Mouse (Mus musculus) granulocyte monocyte progenitor cell, adult 5-6 weeks (primary cell): ENCODE results near the gene Fut8. TPM values are rescaled to one million over a fixed set of nuclear protein-coding genes. Genes with fewer than 3 reads are reported as not detected.

Source experiments
- ATAC-seq: replicated peaks from 2 replicates; pipeline ENCODE4 v1.8.0; 2016; ENCODE audit warnings: mild to moderate bottlenecking, moderate TSS enrichment, inconsistent platforms; ENCODE audit not compliant: poor library complexity, severe bottlenecking
- total RNA-seq, 2 experiments: library from RNA; stranded (forward) in 1 of 2; stranded (reverse) in 1 of 2; fragments of 200-712, 200-1000 nt in 1 of 2; fragments of >200 nt in 1 of 2; fragmentation: Nextera tagmentation in 1 of 2; gene quantifications; 2 replicates each; pipeline ENCODE4 v1.2.3; 2014 to 2017

The Fut8 gene
- total RNA-seq (2014; fragmentation: Nextera tagmentation) = 114 and 142 TPM in 2 replicates
- total RNA-seq (2017) = 169 and 181 TPM in 2 replicates

DNA sequence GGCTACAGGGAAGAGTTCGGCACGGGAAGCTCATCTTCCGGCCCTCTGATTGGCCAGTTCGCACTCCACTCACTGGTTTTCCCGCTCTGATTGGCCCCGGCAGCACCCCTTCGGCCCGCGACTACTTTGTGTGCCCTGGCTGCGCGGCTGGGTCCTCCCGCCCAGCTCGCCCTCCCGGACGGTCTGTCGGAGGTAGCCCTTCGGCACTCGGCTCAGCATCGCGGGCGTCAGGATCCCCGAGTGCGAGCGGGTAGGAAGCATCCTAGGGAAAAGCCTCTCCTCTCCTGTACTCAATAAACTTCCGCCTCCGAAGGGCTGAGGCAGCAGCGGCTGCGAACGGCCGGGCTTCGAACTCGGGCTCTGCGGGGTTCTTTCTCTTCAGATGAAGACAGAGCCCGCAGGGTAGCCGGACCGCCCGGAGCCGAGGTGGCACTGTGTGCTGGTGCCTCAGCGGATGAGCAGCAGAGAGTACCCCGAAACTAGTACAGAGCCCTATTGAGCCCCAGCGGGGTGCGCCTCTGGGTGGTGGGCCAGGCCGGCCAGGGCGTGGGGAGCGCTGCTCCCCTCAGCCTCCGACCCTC lies at the start of gene Fut8:
TSS of gene Fut8 (plus strand) at position 176 of the 581 bp plus-strand sequence.
- peak; percentile 75 for ATAC-seq

DNA sequence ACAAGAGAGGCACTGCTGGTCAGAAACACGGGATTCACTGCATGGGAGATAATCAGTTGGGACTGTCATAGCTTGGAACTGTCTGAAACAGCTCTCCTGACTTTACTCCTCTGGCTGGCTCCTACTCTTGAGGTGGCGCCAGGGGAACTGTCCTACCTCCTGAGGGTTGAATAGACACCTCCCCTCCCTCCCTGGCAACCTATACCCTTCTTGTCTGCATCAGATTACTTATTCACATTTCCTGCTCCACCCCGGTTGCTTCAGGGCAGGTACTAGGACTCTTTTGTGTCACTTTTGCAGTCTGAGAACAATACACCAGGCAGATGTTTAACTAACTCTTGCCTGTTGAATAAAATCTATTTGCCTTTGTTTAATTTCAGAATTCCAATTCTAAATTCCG lies 48.8 kb upstream of the Fut8 start:
- no peak for ATAC-seq

GRCm38 (mm10) chr12:77189933-77190446 lies 47.9 kb upstream of the Fut8 start:
- ATAC-seq = no peak

- ATAC-seq = peak; percentile 27; the same call in 1 of the 2 replicates
Observed at GRCm38 (mm10) chr12:77191478-77192271, 46.2 kb upstream of the Fut8 start.

DNA sequence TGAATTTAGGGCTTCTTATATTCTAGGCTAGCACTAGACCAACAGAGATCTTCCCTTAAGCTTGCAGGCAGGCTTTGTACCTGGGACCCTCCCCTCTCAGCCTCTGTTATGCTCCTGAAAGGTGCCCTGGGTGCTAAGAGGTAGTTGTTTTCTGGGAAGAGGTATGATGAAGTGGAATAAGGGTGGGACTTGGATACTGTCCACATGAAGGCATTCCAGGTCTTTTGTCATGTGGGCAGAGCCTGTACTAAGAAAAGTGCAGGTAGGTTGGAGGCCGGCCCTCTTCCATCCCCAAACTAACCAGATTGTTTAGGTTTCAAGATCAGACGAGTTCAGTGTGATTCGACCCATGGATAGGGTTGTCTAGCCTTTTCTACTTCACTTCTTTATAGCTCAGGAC lies 45.2 kb upstream of the Fut8 start:
- ATAC-seq = no peak

DNA sequence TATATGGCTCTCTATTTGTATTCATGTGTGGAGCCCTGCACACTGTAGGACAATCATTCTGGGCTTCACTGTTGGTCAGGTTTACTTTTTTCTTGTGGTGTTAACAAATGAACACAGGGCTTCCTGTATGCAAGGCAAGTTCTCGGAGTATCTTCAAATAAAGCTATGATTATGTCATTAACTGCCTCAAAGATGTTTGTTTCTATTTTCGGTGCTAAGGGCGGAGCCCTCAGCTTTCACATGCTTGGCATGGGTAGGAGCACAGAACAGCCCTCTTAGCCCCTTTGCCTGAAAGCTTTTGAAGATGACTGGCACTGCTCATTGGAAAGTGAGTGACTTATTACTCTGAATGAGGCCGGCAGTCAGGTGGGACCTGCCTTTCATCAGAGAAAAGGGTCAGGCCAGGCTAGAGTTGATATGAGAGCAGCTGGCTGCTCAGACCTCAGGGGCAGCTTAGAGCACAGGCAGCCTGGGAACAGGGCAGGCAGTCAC lies 44.7 kb upstream of the Fut8 start:
- peak; percentile 32 for ATAC-seq

DNA sequence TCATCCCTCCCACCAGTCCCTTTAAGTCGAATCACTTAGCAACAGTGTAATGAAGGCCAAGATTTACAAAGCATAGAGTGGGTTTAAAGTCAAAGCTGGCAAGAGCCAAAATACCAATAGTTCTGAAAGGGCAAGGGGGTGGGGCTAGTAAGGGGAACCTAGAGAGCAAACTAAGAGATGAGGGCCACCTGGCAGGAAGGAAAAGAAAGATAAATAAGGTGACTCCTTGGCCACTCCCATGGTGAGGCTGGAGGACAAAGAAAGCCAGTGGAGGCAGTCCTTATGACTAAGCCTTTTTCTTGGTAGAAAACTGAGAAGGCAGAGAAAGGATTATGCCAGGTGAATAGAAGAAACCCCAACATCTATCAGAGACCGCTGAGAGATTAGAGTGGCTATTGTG lies 42.9 kb upstream of the Fut8 start:
- ATAC-seq = no peak

DNA sequence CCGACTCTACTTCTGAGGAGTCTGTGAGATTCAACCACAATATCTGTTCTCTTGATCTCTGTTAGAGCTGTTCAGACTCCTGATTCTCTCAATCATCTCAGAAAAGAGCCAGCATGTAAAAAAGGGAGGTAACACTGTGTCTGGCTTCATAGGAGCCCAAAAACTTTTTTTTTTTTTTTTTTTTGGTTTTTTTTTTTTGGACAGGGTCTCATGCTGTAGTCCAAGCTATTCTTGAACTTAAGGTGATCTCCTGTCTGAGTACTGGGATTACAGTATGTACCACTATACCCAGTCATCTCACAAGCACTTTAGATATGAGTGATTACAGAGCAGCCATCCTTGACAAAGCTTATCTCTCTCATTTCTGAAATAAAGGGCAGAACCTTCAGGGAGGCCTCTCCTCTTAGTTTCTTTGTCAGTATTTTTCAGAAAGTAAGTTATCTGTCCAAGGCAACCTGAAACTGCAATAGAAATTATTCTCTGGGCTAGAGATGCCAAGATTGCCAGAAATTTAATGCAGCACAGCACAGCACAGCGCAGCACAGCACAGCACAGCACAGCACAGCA lies 41.3 kb upstream of the Fut8 start:
- no peak for ATAC-seq

DNA sequence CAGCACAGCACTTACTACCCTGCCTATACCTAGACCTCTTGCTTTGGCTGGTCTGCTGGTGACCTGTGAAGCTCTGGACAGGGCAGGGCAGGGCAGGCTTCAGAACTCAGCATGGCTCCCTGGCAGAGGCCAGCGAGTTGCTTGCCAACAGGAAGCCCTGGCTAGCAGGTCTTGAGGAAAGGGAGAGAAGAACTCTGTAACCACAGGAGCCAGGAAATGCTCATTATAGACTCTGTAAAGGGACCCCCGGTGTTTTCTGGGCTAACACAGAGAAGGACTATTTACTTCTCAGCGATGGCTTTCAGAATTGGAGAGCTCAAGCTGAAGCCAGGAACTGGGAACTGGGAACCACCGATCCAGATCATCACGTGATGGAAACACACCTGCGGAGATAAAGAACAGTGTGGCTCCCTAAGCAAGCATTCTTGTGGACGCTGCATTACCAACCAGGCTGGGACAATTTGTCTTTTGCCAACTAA lies 40.8 kb upstream of the Fut8 start:
- ATAC-seq = peak; percentile 36; the same call in 1 of the 2 replicates

DNA sequence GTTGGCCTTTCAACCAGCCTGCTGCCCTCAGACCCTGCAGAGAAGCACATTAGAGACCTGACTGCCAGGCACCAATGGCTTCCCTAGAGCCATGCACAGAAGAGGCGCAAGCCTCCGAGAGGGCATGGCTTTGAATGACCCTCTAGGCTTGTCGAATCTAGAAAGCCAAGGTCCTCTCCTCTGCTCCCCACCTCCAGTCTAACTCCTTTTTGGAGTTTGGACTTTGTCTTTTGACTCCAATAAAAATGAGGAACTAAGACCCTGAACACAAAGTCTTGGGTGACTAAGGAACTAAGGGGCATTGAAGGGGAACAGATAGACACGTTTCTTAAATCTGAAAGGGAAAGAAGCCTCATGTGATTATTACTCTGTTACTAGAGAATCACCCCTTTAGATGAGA lies 39.7 kb upstream of the Fut8 start:
- peak; percentile 79 for ATAC-seq

- ATAC-seq = no peak
Observed at GRCm38 (mm10) chr12:77201461-77202143, 36.3 kb upstream of the Fut8 start.

- no peak for ATAC-seq
Observed at GRCm38 (mm10) chr12:77203136-77203535, 34.8 kb upstream of the Fut8 start.

DNA sequence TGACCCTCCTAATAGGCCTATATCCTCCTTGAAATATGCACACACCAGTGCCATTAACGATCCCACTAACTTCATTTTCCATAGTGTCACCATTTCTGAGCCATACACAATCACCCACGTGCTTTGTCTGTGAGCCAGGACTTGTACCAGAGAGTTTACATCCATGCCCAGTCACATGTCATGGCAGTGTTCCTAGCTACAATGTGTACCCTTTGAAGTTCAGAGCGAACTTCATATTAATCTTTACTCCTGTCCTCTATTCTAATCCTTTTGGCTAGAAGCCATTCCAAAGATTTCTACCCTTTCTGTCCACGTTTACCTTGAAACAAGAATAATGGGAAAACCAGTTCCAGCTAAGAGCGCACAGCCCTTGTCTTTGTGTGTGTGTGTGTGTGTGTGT lies 31.1 kb upstream of the Fut8 start:
- ATAC-seq = no peak

- ATAC-seq = peak; percentile 78
Observed at GRCm38 (mm10) chr12:77208056-77208455, 29.9 kb upstream of the Fut8 start.

DNA sequence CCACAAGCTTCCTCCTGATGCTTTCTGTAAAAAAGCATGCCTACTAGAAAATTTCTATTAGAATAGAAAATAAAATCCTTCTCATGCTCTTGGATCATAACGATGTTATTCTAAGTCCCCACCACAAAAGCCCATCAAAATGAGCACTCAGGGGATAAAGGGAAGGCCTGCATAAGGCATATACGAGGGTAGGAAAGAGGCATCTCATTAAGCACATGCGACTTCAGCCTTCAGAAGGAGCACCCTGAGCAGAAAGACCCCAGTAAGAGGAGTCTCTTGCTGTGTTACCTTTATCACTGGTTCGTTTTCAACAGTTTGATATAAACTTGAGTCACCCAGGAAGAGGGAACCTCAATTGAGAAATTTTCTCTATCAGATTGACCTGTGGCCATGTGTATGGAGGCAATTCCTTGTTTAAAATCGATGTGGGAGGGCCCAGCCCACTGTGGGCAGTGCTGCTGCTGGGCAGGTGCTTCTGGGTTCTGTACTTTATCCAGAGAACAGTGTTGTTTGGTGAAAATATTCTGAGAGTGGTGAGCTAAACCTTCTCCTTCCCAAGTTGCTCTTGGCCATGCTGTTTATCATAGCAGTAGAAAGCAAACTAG lies 29.2 kb upstream of the Fut8 start:
- ATAC-seq = no peak

DNA sequence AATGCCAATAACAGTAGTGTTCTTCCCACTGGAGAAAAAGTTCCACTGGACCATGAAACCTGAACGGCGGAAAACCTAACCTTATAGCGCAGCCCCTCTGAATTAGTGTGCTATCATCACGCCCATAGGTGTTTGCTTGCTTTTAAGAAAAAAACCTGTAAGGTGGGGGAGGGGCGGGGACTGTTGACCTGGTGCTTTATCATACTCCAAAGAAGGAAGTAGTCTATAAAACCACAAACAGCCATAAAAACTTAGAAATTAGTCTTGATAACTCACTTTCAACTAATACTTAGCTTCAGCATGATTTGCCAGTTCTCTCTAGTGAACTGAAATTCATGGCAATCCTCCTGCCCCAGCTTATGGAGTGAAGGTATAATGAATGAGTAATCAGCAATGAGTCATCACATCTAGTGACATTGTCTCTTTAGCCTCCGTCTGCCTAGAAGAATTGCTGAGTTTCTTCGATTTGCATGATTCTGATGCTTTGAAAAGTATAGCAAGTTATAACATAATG lies 26.2 kb upstream of the Fut8 start:
- ATAC-seq = 0 out of 2 replicates have a peak, but pooled peaks have one; percentile 25

DNA sequence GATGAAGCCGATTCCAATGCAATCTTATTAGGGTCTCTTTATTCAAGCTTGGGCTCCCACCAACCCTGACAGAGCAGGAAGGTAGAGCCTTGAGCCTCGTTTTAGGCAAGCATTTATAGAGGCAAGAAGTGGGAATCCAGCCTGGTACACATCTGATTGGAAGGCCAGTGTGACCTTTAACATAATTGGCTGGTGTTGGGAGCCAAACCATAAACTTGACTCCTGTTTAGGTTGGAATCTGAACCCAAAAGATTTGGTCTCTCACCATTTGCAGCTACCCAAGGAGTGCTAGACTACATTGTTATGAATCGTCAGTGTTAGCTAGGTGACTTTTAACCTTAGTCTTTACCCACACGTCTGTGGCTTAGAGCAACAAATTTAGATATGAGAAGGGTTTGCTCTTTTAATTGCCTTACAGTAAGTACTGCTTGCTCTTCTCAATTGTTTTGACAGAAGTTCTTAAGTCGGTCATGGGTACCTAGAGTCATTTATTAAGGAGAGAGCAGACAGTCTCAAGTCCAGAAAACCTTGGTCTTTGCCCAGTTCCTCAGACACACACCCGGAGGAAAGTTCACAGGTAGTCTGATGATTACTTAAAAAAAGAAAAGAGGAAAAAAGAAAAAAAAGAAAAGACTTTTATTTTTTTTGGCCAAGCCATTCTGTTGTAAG lies 23.9 kb upstream of the Fut8 start:
- no peak for ATAC-seq

DNA sequence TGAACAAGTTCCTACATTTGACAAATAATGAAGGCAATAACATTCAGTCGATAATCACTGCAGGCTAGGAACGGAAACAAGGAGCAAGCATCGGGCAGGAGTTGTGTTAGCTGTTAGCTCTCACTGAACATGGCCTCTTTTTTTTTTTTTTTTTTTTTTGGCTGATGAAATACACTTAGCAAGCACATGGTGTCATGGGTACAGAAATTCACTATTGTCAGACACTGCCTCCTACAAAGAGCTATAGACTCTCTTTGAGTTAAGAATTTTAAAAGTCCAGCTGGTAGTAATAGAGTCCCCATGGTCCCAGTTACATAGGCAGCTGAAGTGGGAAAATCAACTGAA lies 23.4 kb upstream of the Fut8 start:
- no peak for ATAC-seq

DNA sequence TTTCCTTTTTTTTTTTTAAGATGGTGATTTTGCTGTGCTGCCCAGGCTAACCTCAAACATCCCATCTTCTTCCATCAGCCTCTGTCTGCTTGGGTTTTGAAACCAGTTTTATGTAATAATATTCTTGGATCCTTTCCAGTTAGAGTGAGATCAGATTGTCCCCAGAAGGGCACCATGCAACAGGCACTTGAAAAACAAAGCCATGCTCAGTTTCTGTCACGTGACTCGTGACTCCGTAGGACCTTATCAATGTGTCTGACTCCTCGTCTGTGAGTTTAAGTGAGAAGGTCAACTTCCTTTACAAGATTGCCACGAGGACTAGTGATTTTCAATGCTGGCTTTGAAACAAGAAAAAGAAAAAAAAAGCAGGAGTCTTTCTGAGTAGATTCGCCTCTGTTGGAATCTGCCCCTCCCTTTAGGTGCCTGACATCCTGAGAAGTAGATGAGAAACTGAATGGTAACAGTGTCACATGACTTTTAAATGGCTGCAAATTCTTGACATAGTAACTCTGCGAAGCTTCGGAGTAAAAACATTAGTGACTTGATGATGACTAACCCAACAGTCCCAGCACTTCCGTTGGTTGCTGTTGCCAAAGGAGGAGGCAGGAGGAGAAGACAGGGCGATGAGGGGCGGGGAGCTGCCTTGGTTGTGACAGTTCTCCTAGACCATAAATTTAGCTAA lies 21.3 kb upstream of the Fut8 start:
- peak; percentile 75 for ATAC-seq
